Comparison of ENCODE assay signal across 8 mouse cellular contexts in genomic region chr19:6502035-6502541, GRCm38 (mm10). TPM values are rescaled to one million over a fixed set of nuclear protein-coding genes. Genes with fewer than 3 reads are reported as not detected.
DNase-seq lines count a peak whose midpoint lies in the region; ATAC-seq and TF ChIP-seq lines count a peak whose summit lies in the region.

No protein-coding gene starts in this region.

- peak; percentile 10 for DNase-seq in CH12.LX (ENCODE audit: extremely low read depth)
- peak; percentile 61 for DNase-seq in adrenal gland, postnatal 25 days
- DNase-seq in forebrain, embryonic 10.5 days (ENCODE audit: extremely low spot score, low spot score), result peak; percentile 64
- DNase-seq in left cerebral cortex, adult 11 months (ENCODE audit: low spot score), result peak; percentile 76
- peak; percentile 26 to 46 for DNase-seq in lung, postnatal 4 days
- no peak for DNase-seq in ovary, postnatal 14 days (ENCODE audit: low spot score)

- WGBS in forebrain, embryonic 10.5 days, result 1% methylated on average over 25 of the region's 25 CpGs
- under 1% methylated on average over 25 of the region's 25 CpGs for WGBS in hindbrain, embryonic 15.5 days
- WGBS in small intestine, adult 2 months, result 1% methylated on average over 25 of the region's 25 CpGs

- no peak overlapping the region for H3K4me2 ChIP-seq in CH12.LX (ENCODE audit: insufficient read depth, low read depth, poor library complexity, severe bottlenecking)
- peak overlapping the region; percentile 95 for H3K4me2 ChIP-seq in hindbrain, embryonic 15.5 days

- H3K9me3 ChIP-seq in CH12.LX (replicated peaks; ENCODE audit: low read length), result no peaks in the 10 kb centered on the region
- H3K9me3 ChIP-seq in forebrain, embryonic 10.5 days, result no peaks in the 10 kb centered on the region
- no peaks in the 10 kb centered on the region for H3K9me3 ChIP-seq in hindbrain, embryonic 15.5 days

- TF ChIP-seq RAD21 in CH12.LX (IDR thresholded peaks at IDR 0.05; ENCODE audit: low read depth, low read length), result no peak

- TF ChIP-seq EP300 in CH12.LX (IDR thresholded peaks at IDR 0.05; ENCODE audit: low read length), result no peak

- ATAC-seq in hindbrain, embryonic 15.5 days (ENCODE audit: low FRiP score, low read depth), result peak; percentile 49

- dilution Hi-C loops in CH12.LX (cut with MboI; ENCODE audit: extremely low pct_ligation_motif_present, extremely low pct_unique_long_range_greater_than_20kb, low sequenced_read_pairs), result no loop called here

- H3K79me2 ChIP-seq in CH12.LX (replicated peaks; ENCODE audit: control insufficient read depth, extremely low read depth, insufficient read depth, poor library complexity, severe bottlenecking), result no peaks in the 10 kb centered on the region

- H3K36me3 ChIP-seq in CH12.LX (replicated peaks in 1 of 2; ENCODE audit: control insufficient read depth in 1 of 2, insufficient read depth in 1 of 2, low read length in 1 of 2), result no peaks in the 10 kb centered on the region
- peaks cover 24% of the 10 kb centered on the region for H3K36me3 ChIP-seq in forebrain, embryonic 10.5 days (replicated peaks)
- H3K36me3 ChIP-seq in hindbrain, embryonic 15.5 days, result peaks cover 22% of the 10 kb centered on the region
- no peaks in the 10 kb centered on the region for H3K36me3 ChIP-seq in small intestine, adult 2 months (ENCODE audit: control insufficient read depth, insufficient read depth, low read length)

- no peak overlapping the region for H3K4me3 ChIP-seq in CH12.LX (replicated peaks in 1 of 3; ENCODE audit: low read depth in 2 of 3, low read length in 2 of 3, poor library complexity in 1 of 3)
- H3K4me3 ChIP-seq in forebrain, embryonic 10.5 days, result peak overlapping the region; percentile 59
- H3K4me3 ChIP-seq in hindbrain, embryonic 15.5 days, result peak overlapping the region; percentile 98
- peak overlapping the region; percentile 29 for H3K4me3 ChIP-seq in small intestine, adult 2 months (ENCODE audit: low read depth, low read length)

- H3K27ac ChIP-seq in CH12.LX (ENCODE audit: insufficient read depth, low read depth), result no peak overlapping the region
- peak overlapping the region; percentile 80 for H3K27ac ChIP-seq in forebrain, embryonic 10.5 days
- H3K27ac ChIP-seq in hindbrain, embryonic 15.5 days (replicated peaks), result peak overlapping the region; percentile 89
- no peak overlapping the region for H3K27ac ChIP-seq in small intestine, adult 2 months (ENCODE audit: insufficient read depth, low read depth, low read length)

- H3K4me1 ChIP-seq in CH12.LX (ENCODE audit: control insufficient read depth in 1 of 2, insufficient read depth in 2 of 2), result peaks cover 4 to 16% of the 10 kb centered on the region in 2 experiments; a peak in 3 of 4 replicates
- peaks cover 83% of the 10 kb centered on the region for H3K4me1 ChIP-seq in forebrain, embryonic 10.5 days
- peaks cover 72% of the 10 kb centered on the region for H3K4me1 ChIP-seq in hindbrain, embryonic 15.5 days (replicated peaks)
- peaks cover 8% of the 10 kb centered on the region for H3K4me1 ChIP-seq in small intestine, adult 2 months (ENCODE audit: control insufficient read depth, insufficient read depth, insufficient read length, low read length)

- no peak for TF ChIP-seq CTCF in CH12.LX (conservative IDR thresholded peaks at IDR 0.05 in 1 of 2, IDR thresholded peaks at IDR 0.05 in 1 of 2; ENCODE audit: low read depth in 2 of 2, low read length in 2 of 2)
- no peak for TF ChIP-seq CTCF in small intestine, adult 2 months (IDR thresholded peaks at IDR 0.05; ENCODE audit: extremely low read depth, insufficient read length, insufficient replicate concordance, low read depth, low read length)

- H3K27me3 ChIP-seq in CH12.LX (replicated peaks), result peaks cover 96% of the 10 kb centered on the region
- peaks cover 98% of the 10 kb centered on the region for H3K27me3 ChIP-seq in forebrain, embryonic 10.5 days (ENCODE audit: poor library complexity, severe bottlenecking)
- no peaks in the 10 kb centered on the region for H3K27me3 ChIP-seq in hindbrain, embryonic 15.5 days
- H3K27me3 ChIP-seq in small intestine, adult 2 months (ENCODE audit: control insufficient read depth, insufficient read depth, low read length), result peaks cover 47% of the 10 kb centered on the region

- no peak for TF ChIP-seq POLR2A in CH12.LX (IDR thresholded peaks at IDR 0.05; ENCODE audit: low read depth, low read length)
- TF ChIP-seq POLR2A in small intestine, adult 2 months (IDR thresholded peaks at IDR 0.05; ENCODE audit: low read depth, low read length), result no peak

- in situ Hi-C loops in CH12.LX (cut with MboI; ENCODE audit: low pct_ligation_motif_present, low pct_unique_long_range_greater_than_20kb, low sequenced_read_pairs), result no loop called here

- H3K9ac ChIP-seq in CH12.LX (ENCODE audit: insufficient read depth, low read depth), result no peak overlapping the region
- H3K9ac ChIP-seq in hindbrain, embryonic 15.5 days, result peak overlapping the region; percentile 54

TF ChIP-seq in CH12.LX, 34 proteins besides CTCF, POLR2A, EP300 and RAD21:
- no peak for TF ChIP-seq MAX (IDR thresholded peaks at IDR 0.05; ENCODE audit: low read length)

RNA-seq across cellular contexts. Expression of gene Slc22a12, which starts 40.7 kb away (rescaled TPM):
- total RNA-seq in CH12.LX (2012; rRNA removed) (0.17 TPM in 1 of 2 replicates, not detected in the other), CH12.LX (2014; rRNA removed) (0.24 and 0.94 TPM in 2 replicates)
- polyA plus RNA-seq in CH12.LX (2012; ENCODE audit: insufficient read length, low read depth), result 1.2 and 2.1 TPM in 2 replicates
- not detected in 2 replicates for total RNA-seq in adrenal gland, postnatal 25 days (2021)
- polyA plus RNA-seq in forebrain, embryonic 10.5 days (2016; fragmentation: Nextera tagmentation; extraction: Ambion mirVana), result not detected in 2 replicates
- not detected in 2 replicates for polyA plus RNA-seq in hindbrain, embryonic 15.5 days (2015; fragmentation: Nextera tagmentation; extraction: Ambion mirVana)
- polyA plus RNA-seq in small intestine, adult 2 months (2012; rRNA removed), result not detected in 2 replicates

Comparison
In these comparisons a context has a peak if more than half of its experiments do, and no peak if none do; other contexts are left out.
1. H3K27ac ChIP-seq: peak in forebrain, embryonic 10.5 days (single experiment) and hindbrain, embryonic 15.5 days (single experiment); none in CH12.LX (single experiment) and small intestine, adult 2 months (single experiment).
2. H3K4me3 ChIP-seq: peak in forebrain, embryonic 10.5 days (single experiment), hindbrain, embryonic 15.5 days (single experiment) and small intestine, adult 2 months (single experiment); none in CH12.LX (0 of 3).